Mouse (Mus musculus) embryonic fibroblast, embryonic 13.5 days (primary cell): ENCODE measurements around the gene Ggcx.

Experiments
- CTCF ChIP-seq: IDR thresholded peaks from 2 replicates; pipeline ENCODE4 v1.5.1; 2011; ENCODE audit warnings: mild to moderate bottlenecking, control low read depth, low read length, moderate library complexity, borderline replicate concordance; ENCODE audit not compliant: insufficient read depth
- POLR2A ChIP-seq: IDR thresholded peaks from 2 replicates; pipeline ENCODE4 v1.6.1; 2011; ENCODE audit warnings: low read depth, mild to moderate bottlenecking, control low read depth, low read length, moderate library complexity

DNA sequence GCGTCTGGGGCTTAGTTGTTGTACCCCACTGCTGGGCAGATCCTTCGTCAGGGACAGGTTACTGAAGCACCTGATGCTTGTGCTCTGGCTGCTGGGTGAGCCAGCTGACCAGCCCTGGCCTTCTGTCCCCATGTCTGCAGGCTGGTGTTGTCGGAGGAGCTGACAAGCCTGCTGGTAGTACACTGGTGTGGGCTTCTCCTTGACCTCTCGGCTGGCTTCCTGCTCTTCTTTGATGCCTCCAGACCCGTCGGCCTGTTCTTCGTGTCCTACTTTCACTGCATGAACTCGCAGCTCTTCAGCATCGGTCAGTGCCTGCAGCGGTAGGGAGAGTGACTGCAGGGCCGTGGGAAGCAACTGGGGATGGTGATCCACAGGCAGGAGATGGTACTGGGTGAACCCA is 11.5 kb downstream of the Ggcx start:
- TF ChIP-seq CTCF: no peak
- no peak for TF ChIP-seq POLR2A
